Mouse (Mus musculus): Measurements from ENCODE around the gene Fbxw4. TPM values are rescaled to one million over a fixed set of nuclear protein-coding genes. Genes with fewer than 3 reads are reported as not detected.

Fbxw4 gene
- polyA plus RNA-seq, 1 experiment from 2014 or later = 5.0 TPM

GRCm38 (mm10) chr19:45530200-45530995 is 129.7 kb downstream of the Fbxw4 start:
- Histone ChIP-seq H3K4me1 (replicated peaks; ENCODE audit: control insufficient read depth, insufficient read depth, low read length) (peaks cover 5% of the 10 kb centered on the region; the same call in 1 of the 2 replicates), H3K27ac (ENCODE audit: low read depth, low read length) (no peak overlapping the region), H3K9ac (ENCODE audit: low read length) (no peak overlapping the region), H3K4me2 (ENCODE audit: low read depth, low read length, severe bottlenecking) (no peak overlapping the region), H3K4me3 (ENCODE audit: low read depth, low read length) (no peak overlapping the region), H3K9me3 (ENCODE audit: control insufficient read depth, low read length) (no peaks in the 10 kb centered on the region), H3K27me3 (ENCODE audit: control insufficient read depth, insufficient read depth, low read length) (no peaks in the 10 kb centered on the region), H3K36me3 (ENCODE audit: control insufficient read depth, insufficient read depth, low read length) (peaks cover 5% of the 10 kb centered on the region; the same call in 1 of the 2 replicates)
- 88% methylated on average over 15 of the region's 15 CpGs for WGBS
- DNase-seq (ENCODE audit: low spot score) = no peak
- no peak for ATAC-seq (replicated peaks; ENCODE audit: low FRiP score)

GRCm38 (mm10) chr19:45529294-45529693 is 130.8 kb downstream of the Fbxw4 start:
- no peak overlapping the region for H3K4me3 ChIP-seq (ENCODE audit: low read depth, low read length)
- H3K27ac ChIP-seq (ENCODE audit: low read depth, low read length) = no peak overlapping the region
- H3K9me3 ChIP-seq (ENCODE audit: control insufficient read depth, low read length) = no peaks in the 10 kb centered on the region
- H3K4me2 ChIP-seq (ENCODE audit: low read depth, low read length, severe bottlenecking) = no peak overlapping the region
- DNase-seq (ENCODE audit: low spot score) = no peak
- H3K36me3 ChIP-seq (ENCODE audit: control insufficient read depth, insufficient read depth, low read length) = peaks cover 5% of the 10 kb centered on the region; the same call in 1 of the 2 replicates
- no peak for ATAC-seq (replicated peaks; ENCODE audit: low FRiP score)
- no peak overlapping the region for H3K9ac ChIP-seq (ENCODE audit: low read length)
- H3K4me1 ChIP-seq (replicated peaks; ENCODE audit: control insufficient read depth, insufficient read depth, low read length) = peaks cover under 1% of the 10 kb centered on the region; the same call in 1 of the 2 replicates
- WGBS = 86% methylated on average over 5 of the region's 5 CpGs
- no peaks in the 10 kb centered on the region for H3K27me3 ChIP-seq (ENCODE audit: control insufficient read depth, insufficient read depth, low read length)

Other genes starting within 250 kb of the Fbxw4 start
- gene Poll, start 99.8 kb downstream of the Fbxw4 start, polyA plus RNA-seq (2014; fragmentation: Nextera tagmentation; extraction: Ambion mirVana) = 22.6 and 24.0 TPM in 2 replicates
- gene Gm17018, start 99.7 kb downstream of the Fbxw4 start, polyA plus RNA-seq (2014; fragmentation: Nextera tagmentation; extraction: Ambion mirVana) = 49.7 and 53.9 TPM in 2 replicates
- gene Fgf8, start 82.6 kb upstream of the Fbxw4 start, polyA plus RNA-seq (2014; fragmentation: Nextera tagmentation; extraction: Ambion mirVana) = 18.3 and 22.2 TPM in 2 replicates
- 13.1 and 18.2 TPM in 2 replicates for gene Npm3, start 89.3 kb upstream of the Fbxw4 start, polyA plus RNA-seq (2014; fragmentation: Nextera tagmentation; extraction: Ambion mirVana)
- 83.4 and 88.9 TPM in 2 replicates for gene Mgea5, start 123.5 kb upstream of the Fbxw4 start, polyA plus RNA-seq (2014; fragmentation: Nextera tagmentation; extraction: Ambion mirVana)
- gene Kcnip2, start 155.7 kb upstream of the Fbxw4 start, polyA plus RNA-seq (2014; fragmentation: Nextera tagmentation; extraction: Ambion mirVana) = 0.76 and 1.5 TPM in 2 replicates

Data from forebrain, embryonic 11.5 days (tissue).